Mouse (Mus musculus) myocyte (in vitro differentiated cells): Measurements from ENCODE around the gene Top2a.

Source experiments
- MYOG ChIP-seq, 3 experiments: IDR thresholded peaks; one replicate each; pipeline ENCODE4 v1.6.1; 2011; ENCODE audit warnings: control low read depth in 2 of 3, low read depth in 2 of 3, mild to moderate bottlenecking in 2 of 3; ENCODE audit not compliant: insufficient read length in 2 of 3, control insufficient read depth in 1 of 3, insufficient read depth in 1 of 3
- POLR2A ChIP-seq: IDR thresholded peaks from one replicate; pipeline ENCODE4 v1.6.1; 2011; ENCODE audit warnings: low read depth, mild to moderate bottlenecking, control low read depth, moderate library complexity; ENCODE audit not compliant: insufficient read length

- no peak for TF ChIP-seq MYOG (IDR thresholded peaks at IDR 0.05; ENCODE audit: control insufficient read depth in 1 of 3, insufficient read depth in 1 of 3, insufficient read length in 2 of 3, low read depth in 2 of 3)
- no peak for TF ChIP-seq POLR2A
Measured at GRCm38 (mm10) chr11:98961766-98962165, 62.2 kb downstream of the Top2a start.
